Mouse (Mus musculus): Measurements from ENCODE around the gene Cyp4f18. TPM values are rescaled to one million over a fixed set of nuclear protein-coding genes. Genes with fewer than 3 reads are reported as not detected.
"Not testable (repeated sequence)": the region's sequence is repeated elsewhere in the genome, so short reads cannot be mapped to it uniquely, and the experiment has no call there.

The Cyp4f18 gene
- polyA plus RNA-seq, 1 experiment, result 0.09 TPM

GRCm38 (mm10) chr8:71960483-71960882, 48.9 kb downstream of the Cyp4f18 start:
- TF ChIP-seq POLR2A (IDR thresholded peaks at IDR 0.05; ENCODE audit: control insufficient read depth, low read depth, low read length), result no peak
- no peak for TF ChIP-seq CTCF (IDR thresholded peaks at IDR 0.05; ENCODE audit: control insufficient read depth, insufficient read depth, insufficient replicate concordance, low read depth, low read length)
- H3K27me3 ChIP-seq (ENCODE audit: control insufficient read depth, insufficient read depth, low read length), result no peaks in the 10 kb centered on the region
- no peak overlapping the region for H3K4me3 ChIP-seq (ENCODE audit: control insufficient read depth, low read depth, low read length)
- no peaks in the 10 kb centered on the region for H3K36me3 ChIP-seq (ENCODE audit: control insufficient read depth, insufficient read depth, low read length)
- no peaks in the 10 kb centered on the region for H3K4me1 ChIP-seq (ENCODE audit: control insufficient read depth, insufficient read depth, low read length)
- H3K27ac ChIP-seq (ENCODE audit: control insufficient read depth, insufficient read depth, low read depth, low read length), result no peak overlapping the region

GRCm38 (mm10) chr8:71954666-71955065, 54.8 kb downstream of the Cyp4f18 start:
- Histone ChIP-seq H3K36me3 (ENCODE audit: control insufficient read depth, insufficient read depth, low read length) (no peaks in the 10 kb centered on the region), H3K4me3 (ENCODE audit: control insufficient read depth, low read depth, low read length) (no peak overlapping the region)

GRCm38 (mm10) chr8:71952961-71953700, 56.3 kb downstream of the Cyp4f18 start:
- not testable (repeated sequence) for H3K27me3 ChIP-seq (ENCODE audit: control insufficient read depth, insufficient read depth, low read length); H3K36me3 ChIP-seq (ENCODE audit: control insufficient read depth, insufficient read depth, low read length); H3K27ac ChIP-seq (ENCODE audit: control insufficient read depth, insufficient read depth, low read depth, low read length); H3K4me3 ChIP-seq (ENCODE audit: control insufficient read depth, low read depth, low read length); H3K4me1 ChIP-seq (ENCODE audit: control insufficient read depth, insufficient read depth, low read length)

More at GRCm38 (mm10) chr8:71954666-71955065, 54.8 kb downstream of the Cyp4f18 start:
- no peaks in the 10 kb centered on the region for H3K27me3 ChIP-seq (ENCODE audit: control insufficient read depth, insufficient read depth, low read length)
- H3K4me1 ChIP-seq (ENCODE audit: control insufficient read depth, insufficient read depth, low read length), result no peaks in the 10 kb centered on the region; the same call in none of the 2 replicates
- no peak for TF ChIP-seq POLR2A (IDR thresholded peaks at IDR 0.05; ENCODE audit: control insufficient read depth, low read depth, low read length)
- no peak for TF ChIP-seq CTCF (IDR thresholded peaks at IDR 0.05; ENCODE audit: control insufficient read depth, insufficient read depth, insufficient replicate concordance, low read depth, low read length)
- no peak overlapping the region for H3K27ac ChIP-seq (ENCODE audit: control insufficient read depth, insufficient read depth, low read depth, low read length)

- Histone ChIP-seq H3K4me1 (ENCODE audit: control insufficient read depth, insufficient read depth, low read length) (no peaks in the 10 kb centered on the region; the same call in none of the 2 replicates), H3K27me3 (ENCODE audit: control insufficient read depth, insufficient read depth, low read length) (no peaks in the 10 kb centered on the region), H3K27ac (ENCODE audit: control insufficient read depth, insufficient read depth, low read depth, low read length) (no peak overlapping the region), H3K4me3 (ENCODE audit: control insufficient read depth, low read depth, low read length) (peak overlapping the region; percentile 100; the same call in 1 of the 2 replicates), H3K36me3 (ENCODE audit: control insufficient read depth, insufficient read depth, low read length) (no peaks in the 10 kb centered on the region)
- no peak for TF ChIP-seq CTCF (IDR thresholded peaks at IDR 0.05; ENCODE audit: control insufficient read depth, insufficient read depth, insufficient replicate concordance, low read depth, low read length)
- TF ChIP-seq POLR2A (IDR thresholded peaks at IDR 0.05; ENCODE audit: control insufficient read depth, low read depth, low read length), result no peak
These were observed 56.9 kb downstream of the Cyp4f18 start for GRCm38 (mm10) chr8:71952489-71952888.

GRCm38 (mm10) chr8:71951436-71952161, 57.8 kb downstream of the Cyp4f18 start:
- Histone ChIP-seq H3K27me3 (ENCODE audit: control insufficient read depth, insufficient read depth, low read length) (no peaks in the 10 kb centered on the region), H3K36me3 (ENCODE audit: control insufficient read depth, insufficient read depth, low read length) (no peaks in the 10 kb centered on the region), H3K4me1 (ENCODE audit: control insufficient read depth, insufficient read depth, low read length) (no peaks in the 10 kb centered on the region; the same call in none of the 2 replicates), H3K4me3 (ENCODE audit: control insufficient read depth, low read depth, low read length) (peak overlapping the region; percentile 100), H3K27ac (ENCODE audit: control insufficient read depth, insufficient read depth, low read depth, low read length) (no peak overlapping the region)
- no peak for TF ChIP-seq POLR2A (IDR thresholded peaks at IDR 0.05; ENCODE audit: control insufficient read depth, low read depth, low read length)
- TF ChIP-seq CTCF (IDR thresholded peaks at IDR 0.05; ENCODE audit: control insufficient read depth, insufficient read depth, insufficient replicate concordance, low read depth, low read length), result no peak

- peak within 1 kb of the TSS; percentile 92 for H3K27ac ChIP-seq (ENCODE audit: control insufficient read depth, insufficient read depth, low read depth, low read length)
- H3K27me3 ChIP-seq (ENCODE audit: control insufficient read depth, insufficient read depth, low read length), result no peaks in the 10 kb centered on the region
- no peak for TF ChIP-seq CTCF (IDR thresholded peaks at IDR 0.05; ENCODE audit: control insufficient read depth, insufficient read depth, insufficient replicate concordance, low read depth, low read length)
- TF ChIP-seq POLR2A (IDR thresholded peaks at IDR 0.05; ENCODE audit: control insufficient read depth, low read depth, low read length), result peak; percentile 69; the same call in 1 of the 2 replicates
- peak within 1 kb of the TSS; percentile 100 for H3K4me3 ChIP-seq (ENCODE audit: control insufficient read depth, low read depth, low read length)
- H3K4me1 ChIP-seq (ENCODE audit: control insufficient read depth, insufficient read depth, low read length), result no peaks in the 10 kb centered on the region; the same call in none of the 2 replicates
- no peaks in the 10 kb centered on the region for H3K36me3 ChIP-seq (ENCODE audit: control insufficient read depth, insufficient read depth, low read length)
These were observed 58.8 kb downstream of the Cyp4f18 start, which contains the start of gene Zfp961 for GRCm38 (mm10) chr8:71950482-71951221. Gene Zfp961, plus strand, starts transcription at chr8:71951038.

GRCm38 (mm10) chr8:71948624-71949023, 60.8 kb downstream of the Cyp4f18 start:
- H3K36me3 ChIP-seq (ENCODE audit: control insufficient read depth, insufficient read depth, low read length), result no peaks in the 10 kb centered on the region
- no peaks in the 10 kb centered on the region for H3K27me3 ChIP-seq (ENCODE audit: control insufficient read depth, insufficient read depth, low read length)
- no peak overlapping the region for H3K4me3 ChIP-seq (ENCODE audit: control insufficient read depth, low read depth, low read length)
- no peaks in the 10 kb centered on the region; the same call in none of the 2 replicates for H3K4me1 ChIP-seq (ENCODE audit: control insufficient read depth, insufficient read depth, low read length)
- TF ChIP-seq POLR2A (IDR thresholded peaks at IDR 0.05; ENCODE audit: control insufficient read depth, low read depth, low read length) (no peak), CTCF (IDR thresholded peaks at IDR 0.05; ENCODE audit: control insufficient read depth, insufficient read depth, insufficient replicate concordance, low read depth, low read length) (no peak)
- no peak overlapping the region for H3K27ac ChIP-seq (ENCODE audit: control insufficient read depth, insufficient read depth, low read depth, low read length)
